Mouse (Mus musculus) adrenal gland, adult 18-20 months (tissue): ENCODE results near the gene Myh7b. TPM values are rescaled to one million over a fixed set of nuclear protein-coding genes. Genes with fewer than 3 reads are reported as not detected.

Experiments
- DNase-seq, 2 experiments: peaks; one replicate each; pipeline ENCODE4 v3.0.0; 2021 to 2022; ENCODE audit warnings: low spot score in 2 of 2
- long read RNA-seq, 2 experiments: library from polyadenylated mRNA; stranded (forward); transcript quantifications; one replicate each; pipeline ENCODE4 v2.0.0; 2021
- total RNA-seq, 2 experiments: library from RNA; stranded (reverse); gene quantifications; 1 replicate in 1 of 2; 2 replicates in 1 of 2; pipeline ENCODE4 v1.2.3; 2021

Myh7b gene
- total RNA-seq, result under 1 TPM; 0.17 to 0.45 TPM
- long read RNA-seq, experiment 1, result 0 reads
- long read RNA-seq, experiment 2, result 0 reads

DNA sequence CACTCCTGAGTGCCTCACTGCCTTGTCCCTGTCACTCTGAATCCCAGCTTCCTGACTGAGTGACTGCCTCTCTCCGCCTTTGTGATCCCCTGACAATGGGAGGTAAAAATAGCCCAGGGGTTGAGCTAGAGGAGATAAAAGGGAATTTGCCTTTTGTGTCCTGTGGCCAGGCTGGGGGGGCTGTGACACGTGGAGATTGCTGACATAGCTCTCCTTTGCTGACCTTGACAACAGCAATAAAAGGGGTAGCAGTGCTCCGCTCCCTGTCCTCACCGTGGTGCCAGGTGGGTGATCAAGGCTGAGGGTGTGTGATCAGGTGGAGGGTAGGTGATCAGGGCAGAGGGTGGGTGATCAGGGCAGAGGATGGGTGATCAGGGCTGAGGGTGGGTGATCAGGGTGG is at the start of gene Myh7b:
Gene Myh7b, plus strand, starts transcription at position 235 of the 400 bp plus-strand sequence.
- no peak for DNase-seq

DNA sequence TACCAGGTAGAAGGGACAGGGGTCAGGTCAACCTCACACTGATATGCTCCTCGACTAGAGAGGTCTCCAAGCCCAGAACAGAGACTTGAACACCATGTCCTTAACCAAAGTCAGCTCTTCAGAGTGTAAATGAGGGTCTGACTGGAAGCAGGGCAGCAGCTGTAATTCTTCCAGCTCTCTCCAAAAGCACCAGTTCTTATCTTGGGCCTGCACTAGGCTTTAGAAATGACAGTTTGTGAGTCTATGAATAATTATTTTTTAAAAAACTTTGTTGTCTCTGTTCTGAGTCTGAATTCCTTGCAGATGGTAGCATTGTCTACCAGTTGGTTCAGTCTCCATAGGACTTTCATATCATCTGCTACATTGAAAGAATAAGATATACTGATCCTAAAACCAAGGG is 48.8 kb upstream of the Myh7b start:
- no peak for DNase-seq

GRCm38 (mm10) chr2:155562934-155563333 is 48.1 kb upstream of the Myh7b start:
- no peak for DNase-seq

- no peak for DNase-seq
Observed at GRCm38 (mm10) chr2:155567751-155568150, 43.3 kb upstream of the Myh7b start.

DNA sequence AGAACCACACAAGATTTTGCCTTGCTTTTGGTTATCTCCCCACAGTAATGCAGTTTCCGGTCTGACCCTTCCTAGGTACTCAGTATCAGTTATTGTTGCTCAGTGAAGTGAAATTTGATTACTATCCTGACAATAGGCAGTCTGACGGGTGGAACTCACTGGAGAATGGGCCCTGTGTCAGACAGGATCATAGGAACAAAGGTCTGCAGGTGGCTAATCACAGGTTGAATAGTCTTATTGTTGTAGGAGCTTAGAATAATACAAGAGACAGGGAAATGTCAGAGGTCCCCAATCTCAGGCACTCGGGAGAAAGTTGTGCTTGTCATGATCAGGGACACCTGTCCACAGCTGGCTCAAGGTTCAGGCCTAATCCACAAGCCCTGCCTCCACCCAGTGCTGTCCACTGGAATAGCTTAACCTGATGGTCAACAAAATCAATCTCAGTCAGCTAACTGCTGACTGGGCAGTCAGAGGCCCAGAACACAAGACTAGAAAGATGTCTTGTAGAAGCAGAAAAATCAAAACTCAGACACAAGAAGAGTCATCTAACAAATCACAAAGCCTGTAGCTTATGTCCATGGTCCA is 41.7 kb upstream of the Myh7b start:
- DNase-seq, result no peak

- DNase-seq, result no peak
Observed at GRCm38 (mm10) chr2:155573001-155573400, 38.0 kb upstream of the Myh7b start.

GRCm38 (mm10) chr2:155573996-155574395 is 37.0 kb upstream of the Myh7b start:
- no peak for DNase-seq

DNA sequence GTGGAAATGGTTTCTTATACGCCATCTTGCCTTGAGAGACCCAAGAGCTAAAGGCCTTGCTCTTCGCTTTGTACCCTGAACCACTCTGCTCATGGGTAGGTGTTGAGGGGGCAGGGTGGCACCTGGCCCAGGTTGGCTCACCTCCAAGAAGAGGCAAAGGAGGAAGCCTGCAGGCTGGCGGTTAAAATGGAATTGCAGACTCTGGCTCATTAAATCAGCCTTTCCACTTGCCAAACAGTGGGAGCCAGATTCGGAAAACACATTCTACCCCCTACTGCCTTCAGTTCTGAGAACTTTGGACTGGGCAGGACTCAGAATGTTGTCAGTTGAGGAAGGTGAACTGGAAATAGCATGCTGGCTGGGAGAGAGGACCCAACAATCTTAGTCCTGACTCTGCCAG is 36.3 kb upstream of the Myh7b start:
- no peak for DNase-seq

- DNase-seq, result no peak
Observed at GRCm38 (mm10) chr2:155576656-155577055, 34.4 kb upstream of the Myh7b start.

DNA sequence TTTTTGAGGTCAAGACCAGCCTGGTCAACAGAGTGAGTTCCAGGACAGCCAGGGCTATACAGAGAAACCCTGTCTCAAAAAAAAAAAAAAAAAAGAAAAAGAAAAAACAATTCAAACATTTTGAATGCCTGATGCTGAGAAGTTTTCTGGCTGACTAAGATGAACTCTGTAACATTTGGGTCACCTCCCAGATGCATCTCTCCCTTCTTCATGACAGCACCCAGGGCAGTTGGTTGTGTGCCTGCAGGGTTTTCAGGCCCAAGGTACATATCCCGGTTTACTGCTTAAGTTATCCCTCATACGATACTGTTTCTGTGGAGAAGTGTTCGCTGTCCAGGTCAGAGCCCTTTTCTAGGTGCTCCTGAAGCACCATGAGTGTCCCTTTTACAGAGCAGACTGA is 30.7 kb upstream of the Myh7b start:
- no peak for DNase-seq

GRCm38 (mm10) chr2:155582384-155582995 is 28.5 kb upstream of the Myh7b start:
- no peak for DNase-seq

- DNase-seq, result no peak
Observed at GRCm38 (mm10) chr2:155582996-155583395, 28.0 kb upstream of the Myh7b start.

- peak; percentile 55 to 58 for DNase-seq
Observed at GRCm38 (mm10) chr2:155583927-155584530, 27.0 kb upstream of the Myh7b start.

DNA sequence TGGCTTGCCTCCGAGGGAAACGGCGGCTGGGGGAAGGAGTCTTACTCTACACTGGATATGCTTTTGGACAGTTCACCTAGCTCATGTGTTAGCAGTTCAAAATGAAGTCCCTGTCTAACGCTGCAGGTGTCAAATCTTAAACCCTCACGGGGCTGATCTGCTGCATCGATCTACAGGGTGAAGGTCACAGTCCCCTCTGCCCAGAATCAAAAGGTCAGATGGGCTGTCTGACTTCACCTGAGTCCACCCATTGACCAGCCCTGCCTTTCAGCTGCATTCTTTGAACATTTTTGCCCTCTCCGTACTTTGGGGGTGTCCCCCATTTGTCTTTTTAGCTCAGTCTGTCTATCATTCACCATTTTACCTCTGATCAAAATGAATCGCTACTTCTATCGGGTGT is 25.9 kb upstream of the Myh7b start:
- no peak for DNase-seq

DNA sequence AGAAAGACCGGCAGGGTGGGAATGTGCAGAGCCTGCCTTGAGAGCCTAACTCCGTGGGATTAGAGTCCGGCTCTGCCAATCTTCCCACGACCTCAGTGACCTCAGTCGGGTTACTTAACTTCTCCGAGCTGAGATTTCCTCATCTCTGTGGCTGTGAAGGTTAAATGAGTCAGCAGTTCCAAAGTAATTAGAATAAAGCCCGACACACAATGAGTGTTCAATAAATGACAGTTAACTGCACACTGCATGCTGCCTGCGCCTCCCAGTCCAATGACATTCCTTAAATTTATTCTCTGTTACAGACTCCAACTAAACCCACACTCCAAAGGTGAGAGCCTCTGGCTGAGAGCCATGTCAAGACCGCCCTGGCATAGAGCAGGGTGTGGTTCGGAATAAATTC is 25.5 kb upstream of the Myh7b start:
- peak in 1 of 2 experiments; percentile 27 for DNase-seq

GRCm38 (mm10) chr2:155588136-155588535 is 22.9 kb upstream of the Myh7b start:
- no peak for DNase-seq

GRCm38 (mm10) chr2:155589521-155589920 is 21.5 kb upstream of the Myh7b start:
- DNase-seq, result no peak

DNA sequence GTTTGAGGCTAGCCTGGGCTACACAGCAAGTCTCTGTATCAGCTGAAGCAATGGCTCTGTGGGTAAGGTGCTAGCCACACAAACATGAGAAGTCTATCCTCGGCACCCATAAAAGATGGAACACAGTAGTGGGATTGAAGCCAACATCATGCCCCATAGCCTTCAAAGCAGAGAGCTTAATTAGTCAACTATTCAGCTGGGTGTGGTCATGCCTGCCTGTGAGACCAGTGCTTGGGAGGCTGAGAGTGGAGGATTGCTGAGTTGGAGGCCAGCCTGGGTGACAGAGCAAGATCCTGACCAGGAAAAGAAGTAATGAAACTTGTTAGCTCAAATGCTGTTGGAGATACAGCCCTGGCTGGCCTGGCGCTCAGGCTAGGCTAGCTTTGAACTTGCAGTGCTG is 20.1 kb upstream of the Myh7b start:
- no peak for DNase-seq

DNA sequence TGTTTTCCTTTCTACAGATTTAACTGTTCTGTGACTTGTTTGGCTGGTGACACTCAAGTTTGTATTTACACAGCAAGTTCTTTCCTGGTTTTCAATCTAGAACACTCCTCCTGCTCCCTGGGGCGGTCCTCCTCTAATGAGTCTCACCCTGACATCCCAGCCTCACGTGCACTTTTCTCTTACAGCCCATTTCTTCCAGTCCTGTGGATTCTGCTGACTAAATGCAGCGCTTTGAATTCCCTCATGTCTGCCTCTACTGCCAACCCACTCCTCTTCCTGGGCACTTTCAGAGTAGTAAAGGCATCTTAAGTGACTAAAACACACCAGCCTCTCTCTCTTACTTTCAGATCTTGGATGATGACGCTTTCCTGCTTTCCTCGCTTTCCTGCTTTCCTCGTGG is 19.3 kb upstream of the Myh7b start:
- no peak for DNase-seq

GRCm38 (mm10) chr2:155592137-155592853 is 18.7 kb upstream of the Myh7b start, which contains the start of gene Gss:
Gss (minus strand) TSS chr2:155592810.
- DNase-seq, result peak; percentile 100

- DNase-seq, result no peak
Observed at GRCm38 (mm10) chr2:155592854-155593283, 18.1 kb upstream of the Myh7b start.

GRCm38 (mm10) chr2:155595516-155595915 is 15.5 kb upstream of the Myh7b start:
- no peak for DNase-seq
